Mouse (Mus musculus) kidney, embryonic 15.5 days (tissue): ENCODE measurements around the gene Naa35. TPM values are rescaled to one million over a fixed set of nuclear protein-coding genes. Genes with fewer than 3 reads are reported as not detected.

ENCODE experiments used
- ATAC-seq: fragments of 200-750 bp; cut with Nextera tagmentation; replicated peaks from 2 replicates; pipeline ENCODE4 v1.8.0; 2017; ENCODE audit warnings: moderate TSS enrichment; ENCODE audit not compliant: low FRiP score
- H3K27ac ChIP-seq: fragments of 300-500 bp; sonication (generic); 2 replicates; pipeline ENCODE4 v1.5.1; 2015; ENCODE audit warnings: mild to moderate bottlenecking, inconsistent platforms
- H3K27me3 ChIP-seq: fragments of 300-500 bp; sonication (generic); 2 replicates; pipeline ENCODE4 v1.6.1; 2015; ENCODE audit warnings: inconsistent platforms
- H3K36me3 ChIP-seq: fragments of 300-500 bp; sonication (generic); 2 replicates; pipeline ENCODE4 v1.6.1; 2015; ENCODE audit warnings: inconsistent platforms
- H3K4me1 ChIP-seq: fragments of 300-500 bp; sonication (generic); 2 replicates; pipeline ENCODE4 v1.6.1; 2015; ENCODE audit warnings: inconsistent platforms
- H3K4me2 ChIP-seq: fragments of 300-500 bp; sonication (generic); 2 replicates; pipeline ENCODE4 v1.6.1; 2015; ENCODE audit warnings: moderate library complexity, mild to moderate bottlenecking, inconsistent platforms
- H3K4me3 ChIP-seq: fragments of 300-500 bp; sonication (generic); replicated peaks from 2 replicates; pipeline ENCODE4 v1.5.1; 2015; ENCODE audit warnings: mild to moderate bottlenecking, inconsistent platforms
- H3K9ac ChIP-seq: fragments of 300-500 bp; sonication (generic); 2 replicates; pipeline ENCODE4 v1.6.1; 2015; ENCODE audit warnings: mild to moderate bottlenecking, inconsistent platforms
- H3K9me3 ChIP-seq: fragments of 300-500 bp; sonication (generic); replicated peaks from 2 replicates; pipeline ENCODE4 v1.6.1; 2016; ENCODE audit warnings: inconsistent platforms
- WGBS: fragments of 180-500 bp; shearing (Covaris S2); methylation state at CpG from one replicate; pipeline ENCODE4 v1.1.7; 2015; ENCODE audit warnings: mixed read lengths; 5-methylcytosine and 5-hydroxymethylcytosine counted together
- polyA plus RNA-seq: library from polyadenylated mRNA; unstranded; fragments of >200 nt; fragmentation: Nextera tagmentation; extraction: Ambion mirVana; gene quantifications from 2 replicates; pipeline ENCODE4 v1.2.1, GENCODE M21; 2015

Naa35 gene
- polyA plus RNA-seq, 1 experiment from 2014 or later, result 101 TPM

- H3K4me1 ChIP-seq, result no peaks in the 10 kb centered on the region
- no peaks in the 10 kb centered on the region for H3K9me3 ChIP-seq
- 86% methylated on average over 4 of the region's 4 CpGs for WGBS
- no peak overlapping the region for H3K4me2 ChIP-seq
- no peaks in the 10 kb centered on the region for H3K27me3 ChIP-seq
- H3K36me3 ChIP-seq, result peaks cover 75% of the 10 kb centered on the region
- H3K4me3 ChIP-seq, result no peak overlapping the region
- no peak for ATAC-seq
- H3K27ac ChIP-seq, result no peak overlapping the region
- H3K9ac ChIP-seq, result no peak overlapping the region
These were observed 30.5 kb downstream of the Naa35 start for GRCm38 (mm10) chr13:59615554-59615953.

- WGBS, result 85% methylated on average over 6 of the region's 6 CpGs
- no peaks in the 10 kb centered on the region for H3K4me1 ChIP-seq
- no peak overlapping the region for H3K4me3 ChIP-seq
- H3K36me3 ChIP-seq, result peaks cover 78% of the 10 kb centered on the region
- no peak overlapping the region for H3K9ac ChIP-seq
- no peak overlapping the region for H3K4me2 ChIP-seq
- no peaks in the 10 kb centered on the region for H3K27me3 ChIP-seq
- no peak for ATAC-seq
- H3K27ac ChIP-seq, result no peak overlapping the region
- no peaks in the 10 kb centered on the region for H3K9me3 ChIP-seq
These were observed 33.4 kb downstream of the Naa35 start for GRCm38 (mm10) chr13:59618463-59618862.

GRCm38 (mm10) chr13:59621643-59622489 lies 36.8 kb downstream of the Naa35 start:
- Histone ChIP-seq H3K4me2 (no peak overlapping the region), H3K36me3 (peaks cover 88% of the 10 kb centered on the region), H3K9ac (no peak overlapping the region), H3K4me3 (no peak overlapping the region), H3K27me3 (no peaks in the 10 kb centered on the region), H3K27ac (no peak overlapping the region), H3K4me1 (no peaks in the 10 kb centered on the region), H3K9me3 (no peaks in the 10 kb centered on the region)
- no peak for ATAC-seq
- 89% methylated on average over 7 of the region's 7 CpGs for WGBS

GRCm38 (mm10) chr13:59624389-59624788 lies 39.3 kb downstream of the Naa35 start:
- H3K9me3 ChIP-seq, result no peaks in the 10 kb centered on the region
- H3K4me2 ChIP-seq, result no peak overlapping the region
- H3K4me3 ChIP-seq, result no peak overlapping the region
- H3K27me3 ChIP-seq, result no peaks in the 10 kb centered on the region
- no peak overlapping the region for H3K9ac ChIP-seq
- ATAC-seq, result no peak
- no peak overlapping the region for H3K27ac ChIP-seq
- H3K36me3 ChIP-seq, result peaks cover 89% of the 10 kb centered on the region
- no peaks in the 10 kb centered on the region for H3K4me1 ChIP-seq
- WGBS, result 66% methylated on average over 3 of the region's 3 CpGs

- Histone ChIP-seq H3K9me3 (no peaks in the 10 kb centered on the region), H3K36me3 (peaks cover 92% of the 10 kb centered on the region)
- WGBS, result 40% methylated on average over 5 of the region's 5 CpGs
These were observed 39.8 kb downstream of the Naa35 start for GRCm38 (mm10) chr13:59624903-59625302.

GRCm38 (mm10) chr13:59626739-59627138 lies 41.7 kb downstream of the Naa35 start:
- Histone ChIP-seq H3K4me1 (no peaks in the 10 kb centered on the region), H3K36me3 (peaks cover 92% of the 10 kb centered on the region), H3K4me2 (no peak overlapping the region), H3K27me3 (no peaks in the 10 kb centered on the region), H3K9me3 (no peaks in the 10 kb centered on the region), H3K9ac (no peak overlapping the region), H3K27ac (no peak overlapping the region), H3K4me3 (no peak overlapping the region)
- ATAC-seq, result no peak
- WGBS, result 81% methylated on average over 7 of the region's 7 CpGs

More at GRCm38 (mm10) chr13:59624903-59625302, 39.8 kb downstream of the Naa35 start:
- H3K27me3 ChIP-seq, result no peaks in the 10 kb centered on the region
- no peak for ATAC-seq
- no peak overlapping the region for H3K4me3 ChIP-seq
- no peak overlapping the region for H3K9ac ChIP-seq
- H3K4me1 ChIP-seq, result no peaks in the 10 kb centered on the region
- H3K27ac ChIP-seq, result no peak overlapping the region
- no peak overlapping the region for H3K4me2 ChIP-seq

- Histone ChIP-seq H3K9ac (no peak overlapping the region), H3K4me1 (no peaks in the 10 kb centered on the region), H3K4me2 (no peak overlapping the region), H3K9me3 (no peaks in the 10 kb centered on the region), H3K36me3 (peaks cover 94% of the 10 kb centered on the region), H3K27ac (no peak overlapping the region), H3K4me3 (no peak overlapping the region), H3K27me3 (no peaks in the 10 kb centered on the region)
- ATAC-seq, result no peak
- WGBS, result 60% methylated on average over 5 of the region's 5 CpGs
These were observed 49.6 kb downstream of the Naa35 start for GRCm38 (mm10) chr13:59634637-59635036.

- H3K9ac ChIP-seq, result no peak overlapping the region
- no peaks in the 10 kb centered on the region for H3K27me3 ChIP-seq
- no peaks in the 10 kb centered on the region for H3K4me1 ChIP-seq
- no peaks in the 10 kb centered on the region for H3K9me3 ChIP-seq
- H3K4me3 ChIP-seq, result no peak overlapping the region
- peaks cover 76% of the 10 kb centered on the region for H3K36me3 ChIP-seq
- H3K27ac ChIP-seq, result no peak overlapping the region
- H3K4me2 ChIP-seq, result no peak overlapping the region
- no peak for ATAC-seq
- 87% methylated on average over 7 of the region's 7 CpGs for WGBS
These were observed 52.7 kb downstream of the Naa35 start for GRCm38 (mm10) chr13:59637800-59638199.

GRCm38 (mm10) chr13:59639368-59640177 lies 54.5 kb downstream of the Naa35 start:
- Histone ChIP-seq H3K36me3 (peaks cover 62% of the 10 kb centered on the region), H3K27ac (no peak overlapping the region), H3K27me3 (no peaks in the 10 kb centered on the region), H3K4me1 (no peaks in the 10 kb centered on the region), H3K9ac (no peak overlapping the region), H3K4me3 (no peak overlapping the region), H3K4me2 (no peak overlapping the region), H3K9me3 (no peaks in the 10 kb centered on the region)
- ATAC-seq, result no peak
- WGBS, result 88% methylated on average over 16 of the region's 16 CpGs

GRCm38 (mm10) chr13:59640178-59640440 lies 55.0 kb downstream of the Naa35 start:
- Histone ChIP-seq H3K9me3 (no peaks in the 10 kb centered on the region), H3K4me1 (no peaks in the 10 kb centered on the region), H3K36me3 (peaks cover 59% of the 10 kb centered on the region), H3K27ac (no peak overlapping the region), H3K9ac (no peak overlapping the region), H3K4me2 (no peak overlapping the region), H3K4me3 (no peak overlapping the region), H3K27me3 (no peaks in the 10 kb centered on the region)
- whole genome bisulfite sequencing, result 79% methylated on average over 6 of the region's 6 CpGs
- no peak for ATAC-seq

GRCm38 (mm10) chr13:59642818-59643217 lies 57.8 kb downstream of the Naa35 start:
- ATAC-seq, result no peak
- Histone ChIP-seq H3K36me3 (peaks cover 35% of the 10 kb centered on the region), H3K4me1 (peaks cover 21% of the 10 kb centered on the region), H3K4me2 (no peak overlapping the region), H3K27ac (no peak overlapping the region), H3K4me3 (no peak overlapping the region), H3K9me3 (no peaks in the 10 kb centered on the region), H3K27me3 (no peaks in the 10 kb centered on the region), H3K9ac (no peak overlapping the region)
- WGBS, result 93% methylated on average over 2 of the region's 2 CpGs

- 83% methylated on average over 3 of the region's 3 CpGs for WGBS
- no peaks in the 10 kb centered on the region for H3K9me3 ChIP-seq
- no peak overlapping the region for H3K4me3 ChIP-seq
- H3K4me2 ChIP-seq, result no peak overlapping the region
- no peaks in the 10 kb centered on the region for H3K27me3 ChIP-seq
- no peak for ATAC-seq
- no peak overlapping the region for H3K27ac ChIP-seq
- H3K9ac ChIP-seq, result no peak overlapping the region
- peaks cover 27% of the 10 kb centered on the region for H3K4me1 ChIP-seq
- H3K36me3 ChIP-seq, result peaks cover 22% of the 10 kb centered on the region
These were observed 60.4 kb downstream of the Naa35 start for GRCm38 (mm10) chr13:59645491-59645890.
